Mouse (Mus musculus) CD4-positive naive resting alpha-beta T cell, adult 57 days (primary cell): ENCODE results near the gene Sugp1. TPM values are rescaled to one million over a fixed set of nuclear protein-coding genes. Genes with fewer than 3 reads are reported as not detected.

Experiments
- total RNA-seq: library from RNA; stranded (reverse); gene quantifications from one replicate; pipeline ENCODE4 v1.2.4, GENCODE M21; 2023

Sugp1 gene
- total RNA-seq = 50.6 TPM

GRCm38 (mm10) chr8:70042583-70043455, at the start of gene Sugp1, which contains the start of gene Mau2:
TSS of gene Sugp1 (plus strand) at chr8:70042813.
TSS of gene Mau2 (minus strand) at chr8:70042734.

GRCm38 (mm10) chr8:69995776-69996588, 46.6 kb upstream of the Sugp1 start, which contains the start of gene Gatad2a:
TSS of gene Gatad2a (minus strand) at chr8:69996384.

GRCm38 (mm10) chr8:70072441-70073069, 29.9 kb downstream of the Sugp1 start, which contains the start of gene Tm6sf2:
TSS of gene Tm6sf2 (plus strand) at chr8:70072924.

GRCm38 (mm10) chr8:70083285-70083684, 40.7 kb downstream of the Sugp1 start, which contains the start of gene Hapln4:
TSS of gene Hapln4 (plus strand) at chr8:70083457.

GRCm38 (mm10) chr8:70120667-70121066, 78.1 kb downstream of the Sugp1 start, which contains the start of gene Ncan:
TSS of gene Ncan (minus strand) at chr8:70120873.

Other genes with a start within 250 kb of the Sugp1 start
- 254 TPM for gene Gmip, start 234.1 kb upstream of the Sugp1 start, total RNA-seq
- 4.0 TPM for gene Lpar2, start 220.4 kb upstream of the Sugp1 start, total RNA-seq
- 3.2 TPM for gene Pbx4, start 210.3 kb upstream of the Sugp1 start, total RNA-seq
- not detected for gene Cilp2, start 155.1 kb upstream of the Sugp1 start, total RNA-seq
- 0.89 TPM for gene Tssk6, start 140.6 kb upstream of the Sugp1 start, total RNA-seq
- 52.0 TPM for gene Ndufa13, start 140.3 kb upstream of the Sugp1 start, total RNA-seq
- gene Yjefn3, start 140.1 kb upstream of the Sugp1 start, total RNA-seq = 2.8 TPM
- gene Gatad2a, start 46.4 kb upstream of the Sugp1 start, total RNA-seq = 90.5 TPM
- gene Mau2, start 79 bp upstream of the Sugp1 start, total RNA-seq = 137 TPM
- not detected for gene Tm6sf2, start 30.1 kb downstream of the Sugp1 start, total RNA-seq
- not detected for gene Hapln4, start 40.6 kb downstream of the Sugp1 start, total RNA-seq
- gene Ncan, start 78.1 kb downstream of the Sugp1 start, total RNA-seq = not detected
- 33.8 TPM for gene Nr2c2ap, start 88.5 kb downstream of the Sugp1 start, total RNA-seq
- 30.7 TPM for gene Rfxank, start 96.3 kb downstream of the Sugp1 start, total RNA-seq
- 52.4 TPM for gene Borcs8, start 96.7 kb downstream of the Sugp1 start, total RNA-seq
- 5.2 TPM for gene Mef2b, start 96.9 kb downstream of the Sugp1 start, total RNA-seq
- gene Tmem161a, start 129.5 kb downstream of the Sugp1 start, total RNA-seq = 55.5 TPM
- 11.7 TPM for gene Slc25a42, start 169.5 kb downstream of the Sugp1 start, total RNA-seq
- 65.2 TPM for gene Sugp2, start 191.4 kb downstream of the Sugp1 start, total RNA-seq
- 12.2 TPM for gene Armc6, start 191.7 kb downstream of the Sugp1 start, total RNA-seq
- gene Homer3, start 240.0 kb downstream of the Sugp1 start, total RNA-seq = 6.7 TPM